In genomic region chr13:102852865-102853264, GRCm38 (mm10) we compare ENCODE assay signal across 24 mouse cellular contexts.
DNase-seq lines count a peak whose midpoint lies in the region; ATAC-seq and TF ChIP-seq lines count a peak whose summit lies in the region.
"Had no signal": no experiment of that assay in that cellular context is flagged by ENCODE, and none has a peak within 500 bp of the region (broad histone marks: within the 10 kb centered on the region; RNA-seq: fewer than 3 reads in every experiment).

No protein-coding gene starts in this region.

- TF ChIP-seq CTCF in lung, postnatal 0 days (IDR thresholded peaks at IDR 0.05), result no peak

- intact Hi-C loops in heart, postnatal 10 days (cut with DNase I), result no loop called here

- DNase-seq in kidney, adult 8-10 months, result peak; percentile 50 to 67
- no peak for DNase-seq in kidney, postnatal 10 days
- DNase-seq in lung, postnatal 0 days (ENCODE audit: low spot score), result peak; percentile 69
- no peak for DNase-seq in lung, adult 18-20 months
- DNase-seq in kidney, postnatal 14 days, result peak; percentile 39
- peak; percentile 58 for DNase-seq in retina, postnatal 1 day
- no peak for DNase-seq in heart, postnatal 10 days
- DNase-seq in ovary, adult 18-20 months (ENCODE audit: low spot score), result no peak
- DNase-seq: adrenal gland, postnatal 25 days; cerebellum, adult 9-10 months; gastrocnemius, postnatal 14 days; heart, adult 2 months; lung, embryonic 14.5 days; midbrain, embryonic 14.5 days; thymus, postnatal 14 days had no signal

- H3K4me1 ChIP-seq in lung, postnatal 0 days (ENCODE audit: insufficient read depth, low read depth, low read length), result 0 out of 2 replicates have a peak, but pooled peaks cover 5% of the 10 kb centered on the region
- H3K4me1 ChIP-seq: hindbrain, embryonic 12.5 days; limb, embryonic 10.5 days had no signal

- H3K27ac ChIP-seq in lung, postnatal 0 days (ENCODE audit: low read length), result no peak overlapping the region
- H3K27ac ChIP-seq: embryonic facial prominence, embryonic 10.5 days; heart, adult 2 months; heart, embryonic 13.5 days; hindbrain, embryonic 12.5 days; layer of hippocampus, adult 2 months; limb, embryonic 10.5 days; liver, embryonic 12.5 days had no signal

- H3K9ac ChIP-seq in lung, postnatal 0 days (replicated peaks; ENCODE audit: low read depth), result no peak overlapping the region
- H3K9ac ChIP-seq: heart, embryonic 13.5 days; hindbrain, embryonic 12.5 days; liver, embryonic 12.5 days; lung, embryonic 14.5 days had no signal

- peak; percentile 64 for ATAC-seq in lung, postnatal 0 days
- ATAC-seq: forebrain, embryonic 16.5 days; inflammation-experienced regulatory T-cells, adult 6 months; liver, embryonic 12.5 days had no signal

- WGBS in lung, postnatal 0 days, result 72% methylated on average over 5 of the region's 5 CpGs

- H3K27me3 ChIP-seq in lung, postnatal 0 days (replicated peaks; ENCODE audit: insufficient read depth, low read length), result no peaks in the 10 kb centered on the region
- H3K27me3 ChIP-seq: heart, embryonic 13.5 days; hindbrain, embryonic 12.5 days; liver, embryonic 12.5 days; megakaryocyte, embryonic 14.5 days had no signal

- no peaks in the 10 kb centered on the region for H3K36me3 ChIP-seq in lung, postnatal 0 days (ENCODE audit: insufficient read depth, low read length)
- H3K36me3 ChIP-seq: embryonic facial prominence, embryonic 10.5 days; hindbrain, embryonic 12.5 days; limb, embryonic 10.5 days; liver, embryonic 12.5 days had no signal

- H3K4me3 ChIP-seq in lung, postnatal 0 days (ENCODE audit: low read depth, low read length), result no peak overlapping the region
- H3K4me3 ChIP-seq: embryonic facial prominence, embryonic 10.5 days; heart, adult 2 months; heart, embryonic 13.5 days; hindbrain, embryonic 12.5 days; layer of hippocampus, adult 2 months; limb, embryonic 10.5 days; liver, embryonic 12.5 days; megakaryocyte, embryonic 14.5 days had no signal

- TF ChIP-seq EP300 in lung, postnatal 0 days (IDR thresholded peaks at IDR 0.05), result peak; percentile 52

- no peak overlapping the region for H3K4me2 ChIP-seq in lung, postnatal 0 days (replicated peaks; ENCODE audit: low read depth, low read length)
- H3K4me2 ChIP-seq: heart, embryonic 13.5 days; hindbrain, embryonic 12.5 days; liver, embryonic 12.5 days; lung, embryonic 14.5 days had no signal

- no peaks in the 10 kb centered on the region for H3K9me3 ChIP-seq in lung, postnatal 0 days (ENCODE audit: low read length)
- H3K9me3 ChIP-seq: embryonic facial prominence, embryonic 10.5 days; heart, embryonic 13.5 days; hindbrain, embryonic 12.5 days; limb, embryonic 10.5 days; liver, embryonic 12.5 days; megakaryocyte, embryonic 14.5 days had no signal

Comparison
In these comparisons a context has a peak if more than half of its experiments do, and no peak if none do; other contexts are left out.
1. DNase-seq: peak in kidney, adult 8-10 months (2 of 2), lung, postnatal 0 days (single experiment), kidney, postnatal 14 days (single experiment) and retina, postnatal 1 day (single experiment); none in kidney, postnatal 10 days (single experiment), lung, adult 18-20 months (0 of 2), heart, postnatal 10 days (0 of 2) and ovary, adult 18-20 months (single experiment).